ENCODE assay signal across 29 mouse cellular contexts in genomic region chr5:21706546-21706945, GRCm38 (mm10). TPM values are rescaled to one million over a fixed set of nuclear protein-coding genes. Genes with fewer than 3 reads are reported as not detected.
DNase-seq lines count a peak whose midpoint lies in the region; ATAC-seq and TF ChIP-seq lines count a peak whose summit lies in the region.
"Had no signal": no experiment of that assay in that cellular context is flagged by ENCODE, and none has a peak within 500 bp of the region (broad histone marks: within the 10 kb centered on the region; RNA-seq: fewer than 3 reads in every experiment).

No protein-coding gene starts in this region.

- no peak overlapping the region for H3K9ac ChIP-seq in heart, embryonic 15.5 days
- no peak overlapping the region for H3K9ac ChIP-seq in hindbrain, postnatal 0 days (replicated peaks; ENCODE audit: low read length)
- H3K9ac ChIP-seq in hindbrain, embryonic 13.5 days = no peak overlapping the region
- no peak overlapping the region for H3K9ac ChIP-seq in liver, postnatal 0 days (replicated peaks)
- H3K9ac ChIP-seq: embryonic facial prominence, embryonic 13.5 days; forebrain, embryonic 12.5 days; forebrain, embryonic 15.5 days; heart, embryonic 13.5 days; hindbrain, embryonic 12.5 days had no signal

- TF ChIP-seq CTCF in hindbrain, postnatal 0 days (IDR thresholded peaks at IDR 0.05; ENCODE audit: low read depth) = no peak
- no peak for TF ChIP-seq CTCF in liver, postnatal 0 days (IDR thresholded peaks at IDR 0.05; ENCODE audit: low read depth)

- H3K36me3 ChIP-seq in heart, embryonic 15.5 days = no peaks in the 10 kb centered on the region
- H3K36me3 ChIP-seq in hindbrain, postnatal 0 days (ENCODE audit: insufficient read depth, low read length) = no peaks in the 10 kb centered on the region
- no peaks in the 10 kb centered on the region for H3K36me3 ChIP-seq in hindbrain, embryonic 13.5 days
- H3K36me3 ChIP-seq in liver, postnatal 0 days (replicated peaks; ENCODE audit: insufficient read depth, low read length) = no peaks in the 10 kb centered on the region
- H3K36me3 ChIP-seq: embryonic facial prominence, embryonic 10.5 days; embryonic facial prominence, embryonic 13.5 days; forebrain, embryonic 12.5 days; forebrain, embryonic 15.5 days; G1E; heart, embryonic 13.5 days; hindbrain, embryonic 12.5 days had no signal

- no peak for DNase-seq in heart, postnatal 14 days
- DNase-seq in hindbrain, postnatal 0 days (ENCODE audit: low spot score) = peak; percentile 8
- peak; percentile 46 for DNase-seq in adipocyte (ENCODE audit: low spot score)
- no peak for DNase-seq in liver, postnatal 0 days
- DNase-seq: adrenal gland, adult 2 months; adrenal gland, postnatal 14 days; B cell, adult 2 months; cerebellum, adult 11-12 months; cerebellum, adult 8-10 months; cerebellum, postnatal 10 days; cerebellum, postnatal 36 days; embryo, embryonic 11 days; gastrocnemius, postnatal 25 days; kidney, adult 18-20 months had no signal

- no peak for TF ChIP-seq EP300 in liver, postnatal 0 days (IDR thresholded peaks at IDR 0.05; ENCODE audit: low read depth)

- no peaks in the 10 kb centered on the region for H3K9me3 ChIP-seq in heart, embryonic 15.5 days (replicated peaks)
- no peaks in the 10 kb centered on the region for H3K9me3 ChIP-seq in hindbrain, postnatal 0 days (ENCODE audit: low read length)
- no peaks in the 10 kb centered on the region for H3K9me3 ChIP-seq in hindbrain, embryonic 13.5 days
- H3K9me3 ChIP-seq in liver, postnatal 0 days (ENCODE audit: low read length) = no peaks in the 10 kb centered on the region; the same call in 1 of the 2 replicates
- H3K9me3 ChIP-seq: embryonic facial prominence, embryonic 13.5 days; forebrain, embryonic 12.5 days; forebrain, embryonic 15.5 days; G1E; heart, embryonic 13.5 days; hindbrain, embryonic 12.5 days had no signal

- H3K4me1 ChIP-seq in heart, embryonic 15.5 days (replicated peaks) = peaks cover 10% of the 10 kb centered on the region
- H3K4me1 ChIP-seq in hindbrain, postnatal 0 days (ENCODE audit: insufficient read depth, low read length) = no peaks in the 10 kb centered on the region
- no peaks in the 10 kb centered on the region for H3K4me1 ChIP-seq in hindbrain, embryonic 13.5 days (replicated peaks)
- H3K4me1 ChIP-seq in liver, postnatal 0 days (ENCODE audit: insufficient read depth) = peaks cover 5% of the 10 kb centered on the region; the same call in 1 of the 2 replicates
- H3K4me1 ChIP-seq: embryonic facial prominence, embryonic 10.5 days; embryonic facial prominence, embryonic 13.5 days; forebrain, embryonic 12.5 days; forebrain, embryonic 15.5 days; hindbrain, embryonic 12.5 days had no signal

- no peaks in the 10 kb centered on the region for H3K27me3 ChIP-seq in heart, embryonic 15.5 days
- H3K27me3 ChIP-seq in hindbrain, postnatal 0 days (ENCODE audit: insufficient read depth, low read length) = no peaks in the 10 kb centered on the region
- no peaks in the 10 kb centered on the region for H3K27me3 ChIP-seq in hindbrain, embryonic 13.5 days
- no peaks in the 10 kb centered on the region for H3K27me3 ChIP-seq in liver, postnatal 0 days (ENCODE audit: insufficient read depth, low read length)
- H3K27me3 ChIP-seq: CH12.LX; embryonic facial prominence, embryonic 13.5 days; forebrain, embryonic 12.5 days; forebrain, embryonic 15.5 days; hindbrain, embryonic 12.5 days had no signal

- H3K4me3 ChIP-seq in heart, embryonic 15.5 days = no peak overlapping the region
- no peak overlapping the region for H3K4me3 ChIP-seq in hindbrain, postnatal 0 days (ENCODE audit: low read length)
- no peak overlapping the region for H3K4me3 ChIP-seq in hindbrain, embryonic 13.5 days
- no peak overlapping the region for H3K4me3 ChIP-seq in liver, postnatal 0 days (ENCODE audit: low read depth, low read length)
- H3K4me3 ChIP-seq: embryonic facial prominence, embryonic 10.5 days; embryonic facial prominence, embryonic 13.5 days; erythroblast, embryonic 14.5 days; forebrain, embryonic 12.5 days; forebrain, embryonic 15.5 days; heart, embryonic 13.5 days; hindbrain, embryonic 12.5 days had no signal

- no peak overlapping the region for H3K4me2 ChIP-seq in heart, embryonic 15.5 days
- H3K4me2 ChIP-seq in hindbrain, postnatal 0 days (ENCODE audit: low read depth, low read length) = no peak overlapping the region
- H3K4me2 ChIP-seq in hindbrain, embryonic 13.5 days = no peak overlapping the region
- no peak overlapping the region for H3K4me2 ChIP-seq in liver, postnatal 0 days (ENCODE audit: low read depth, low read length)
- H3K4me2 ChIP-seq: embryonic facial prominence, embryonic 13.5 days; forebrain, embryonic 12.5 days; forebrain, embryonic 15.5 days; heart, embryonic 13.5 days; hindbrain, embryonic 12.5 days had no signal

- peak overlapping the region; percentile 17 for H3K27ac ChIP-seq in heart, embryonic 15.5 days
- no peak overlapping the region for H3K27ac ChIP-seq in hindbrain, postnatal 0 days
- no peak overlapping the region for H3K27ac ChIP-seq in hindbrain, embryonic 13.5 days
- H3K27ac ChIP-seq in liver, postnatal 0 days (ENCODE audit: low read depth) = no peak overlapping the region
- H3K27ac ChIP-seq: embryonic facial prominence, embryonic 10.5 days; embryonic facial prominence, embryonic 13.5 days; forebrain, embryonic 12.5 days; forebrain, embryonic 15.5 days; heart, embryonic 13.5 days; hindbrain, embryonic 12.5 days had no signal

- no peak for ATAC-seq in heart, embryonic 15.5 days (replicated peaks; ENCODE audit: insufficient number of reproducible peaks, insufficient read depth, low FRiP score, low read depth)
- ATAC-seq in hindbrain, postnatal 0 days = no peak
- ATAC-seq in hindbrain, embryonic 13.5 days (ENCODE audit: low FRiP score) = no peak
- no peak for ATAC-seq in liver, postnatal 0 days
- ATAC-seq: forebrain, embryonic 15.5 days; hindbrain, embryonic 16.5 days; inflammation-experienced regulatory T-cells, adult 6 months; intestine, embryonic 16.5 days; Patski had no signal

- WGBS in heart, embryonic 15.5 days = 67% methylated on average over 4 of the region's 4 CpGs
- WGBS in hindbrain, postnatal 0 days = 90% methylated on average over 4 of the region's 4 CpGs
- WGBS in hindbrain, embryonic 13.5 days = 89% methylated on average over 4 of the region's 4 CpGs
- 93% methylated on average over 4 of the region's 4 CpGs for WGBS in liver, postnatal 0 days (ENCODE audit: insufficient replicate concordance)

- intact Hi-C loops in heart, postnatal 14 days (cut with DNase I) = no loop called here

RNA-seq across cellular contexts. Expression of gene Napepld, which starts 5.3 kb away (rescaled TPM):
- 5.6 and 5.7 TPM in 2 replicates for polyA plus RNA-seq in heart, embryonic 15.5 days (2015; fragmentation: Nextera tagmentation; extraction: Ambion mirVana)
- total RNA-seq in heart, postnatal 14 days (2021) = 1 to 10 TPM; 4.0 to 4.3 TPM
- total RNA-seq in hindbrain, postnatal 0 days (2014; rRNA removed) = 3.9 and 4.2 TPM in 2 replicates
- polyA plus RNA-seq in hindbrain, postnatal 0 days (2015; fragmentation: Nextera tagmentation; extraction: Ambion mirVana) = 1.4 and 1.5 TPM in 2 replicates
- 2.1 TPM in 2 replicates for polyA plus RNA-seq in hindbrain, embryonic 13.5 days (2015; fragmentation: Nextera tagmentation; extraction: Ambion mirVana)
- 0.53 and 0.70 TPM in 2 replicates for polyA plus RNA-seq in liver, postnatal 0 days (2015; fragmentation: Nextera tagmentation; extraction: Ambion mirVana)

RNA-seq across cellular contexts. Expression of gene Pmpcb, which starts 30.4 kb away (rescaled TPM):
- polyA plus RNA-seq in heart, embryonic 15.5 days (2015; fragmentation: Nextera tagmentation; extraction: Ambion mirVana) = 130 and 140 TPM in 2 replicates
- total RNA-seq in heart, postnatal 14 days (2021) = 100 to 1,000 TPM; 220 to 223 TPM
- total RNA-seq in hindbrain, postnatal 0 days (2014; rRNA removed) = 58.9 and 128 TPM in 2 replicates
- polyA plus RNA-seq in hindbrain, postnatal 0 days (2015; fragmentation: Nextera tagmentation; extraction: Ambion mirVana) = 64.9 and 65.2 TPM in 2 replicates
- polyA plus RNA-seq in hindbrain, embryonic 13.5 days (2015; fragmentation: Nextera tagmentation; extraction: Ambion mirVana) = 79.5 and 81.3 TPM in 2 replicates
- polyA plus RNA-seq in liver, postnatal 0 days (2015; fragmentation: Nextera tagmentation; extraction: Ambion mirVana) = 43.6 and 45.9 TPM in 2 replicates

Comparison
In these comparisons a context has a peak if more than half of its experiments do, and no peak if none do; other contexts are left out.
1. DNase-seq: peak in hindbrain, postnatal 0 days (single experiment) and adipocyte (single experiment); none in heart, postnatal 14 days (0 of 2) and liver, postnatal 0 days (single experiment).